Mouse (Mus musculus): Measurements from ENCODE around the gene Coro1b. TPM values are rescaled to one million over a fixed set of nuclear protein-coding genes. Genes with fewer than 3 reads are reported as not detected.
A peak's percentile ranks its signal among the peaks of the same experiment; 100 is the strongest.

Coro1b gene
- 237 and 239 TPM in 2 replicates for polyA plus RNA-seq (2015; fragmentation: Nextera tagmentation; extraction: Ambion mirVana)

GRCm38 (mm10) chr19:4148491-4148806, at the start of gene Coro1b:
Gene Coro1b (plus strand): TSS chr19:4148619.
- Histone ChIP-seq H3K9me3 (ENCODE audit: control insufficient read depth) (no peaks in the 10 kb centered on the region), H3K4me2 (replicated peaks; ENCODE audit: low read depth) (peak within 1 kb of the TSS; percentile 80), H3K9ac (ENCODE audit: low read depth, low read length) (peak within 1 kb of the TSS; percentile 95), H3K27ac (ENCODE audit: low read depth, low read length) (peak within 1 kb of the TSS; percentile 95), H3K4me1 (replicated peaks; ENCODE audit: control insufficient read depth, insufficient read depth, low read length) (peaks cover 9% of the 10 kb centered on the region; the same call in 1 of the 2 replicates), H3K36me3 (ENCODE audit: control insufficient read depth, insufficient read depth) (peaks cover 35% of the 10 kb centered on the region), H3K4me3 (ENCODE audit: low read depth, low read length) (peak within 1 kb of the TSS; percentile 84), H3K27me3 (replicated peaks; ENCODE audit: control insufficient read depth, insufficient read depth, low read length) (no peaks in the 10 kb centered on the region)
- under 1% methylated on average over 33 of the region's 33 CpGs for WGBS
- peak; percentile 85 for ATAC-seq
- no peak for TF ChIP-seq CTCF (IDR thresholded peaks at IDR 0.05; ENCODE audit: low read depth)

GRCm38 (mm10) chr19:4099056-4099455, 49.4 kb upstream of the Coro1b start:
- Histone ChIP-seq H3K4me2 (replicated peaks; ENCODE audit: low read depth) (peak overlapping the region; percentile 93), H3K4me1 (replicated peaks; ENCODE audit: control insufficient read depth, insufficient read depth, low read length) (peaks cover 3% of the 10 kb centered on the region; the same call in 1 of the 2 replicates), H3K27ac (ENCODE audit: low read depth, low read length) (peak overlapping the region; percentile 79), H3K4me3 (ENCODE audit: low read depth, low read length) (no peak overlapping the region), H3K36me3 (ENCODE audit: control insufficient read depth, insufficient read depth) (peaks cover 7% of the 10 kb centered on the region; the same call in 1 of the 2 replicates), H3K27me3 (replicated peaks; ENCODE audit: control insufficient read depth, insufficient read depth, low read length) (no peaks in the 10 kb centered on the region), H3K9ac (ENCODE audit: low read depth, low read length) (no peak overlapping the region), H3K9me3 (ENCODE audit: control insufficient read depth) (no peaks in the 10 kb centered on the region)
- 12% methylated on average over 9 of the region's 9 CpGs for WGBS
- ATAC-seq: peak; percentile 25; the same call in 1 of the 2 replicates
- TF ChIP-seq CTCF (IDR thresholded peaks at IDR 0.05; ENCODE audit: low read depth): peak; percentile 98

- peaks cover 14% of the 10 kb centered on the region; the same call in 1 of the 2 replicates for H3K36me3 ChIP-seq (ENCODE audit: control insufficient read depth, insufficient read depth)
- H3K9me3 ChIP-seq (ENCODE audit: control insufficient read depth): no peaks in the 10 kb centered on the region
- peak within 1 kb of the TSS; percentile 69 for H3K9ac ChIP-seq (ENCODE audit: low read depth, low read length)
- peaks cover 3% of the 10 kb centered on the region; the same call in 1 of the 2 replicates for H3K4me1 ChIP-seq (replicated peaks; ENCODE audit: control insufficient read depth, insufficient read depth, low read length)
- H3K4me2 ChIP-seq (replicated peaks; ENCODE audit: low read depth): peak within 1 kb of the TSS; percentile 93
- TF ChIP-seq CTCF (IDR thresholded peaks at IDR 0.05; ENCODE audit: low read depth): no peak
- H3K27ac ChIP-seq (ENCODE audit: low read depth, low read length): peak within 1 kb of the TSS; percentile 79
- WGBS: 1% methylated on average over 53 of the region's 53 CpGs
- H3K4me3 ChIP-seq (ENCODE audit: low read depth, low read length): peak within 1 kb of the TSS; percentile 54
- H3K27me3 ChIP-seq (replicated peaks; ENCODE audit: control insufficient read depth, insufficient read depth, low read length): no peaks in the 10 kb centered on the region
- ATAC-seq: no peak
These were observed 48.3 kb upstream of the Coro1b start, which contains the start of gene Pitpnm1 for GRCm38 (mm10) chr19:4099837-4100717. Gene Pitpnm1 (plus strand): TSS chr19:4099998.

- Histone ChIP-seq H3K4me2 (replicated peaks; ENCODE audit: low read depth) (peak overlapping the region; percentile 93), H3K9me3 (ENCODE audit: control insufficient read depth) (no peaks in the 10 kb centered on the region), H3K27me3 (replicated peaks; ENCODE audit: control insufficient read depth, insufficient read depth, low read length) (no peaks in the 10 kb centered on the region), H3K9ac (ENCODE audit: low read depth, low read length) (no peak overlapping the region; the same call in 1 of the 2 replicates), H3K4me3 (ENCODE audit: low read depth, low read length) (peak overlapping the region; percentile 54), H3K36me3 (ENCODE audit: control insufficient read depth, insufficient read depth) (peaks cover 21% of the 10 kb centered on the region), H3K4me1 (replicated peaks; ENCODE audit: control insufficient read depth, insufficient read depth, low read length) (peaks cover 3% of the 10 kb centered on the region; the same call in 1 of the 2 replicates), H3K27ac (ENCODE audit: low read depth, low read length) (no peak overlapping the region)
- WGBS: 4% methylated on average over 52 of the region's 52 CpGs
- TF ChIP-seq CTCF (IDR thresholded peaks at IDR 0.05; ENCODE audit: low read depth): no peak
- ATAC-seq: no peak
These were observed 47.6 kb upstream of the Coro1b start for GRCm38 (mm10) chr19:4100718-4101261.

GRCm38 (mm10) chr19:4101466-4101865, 47.0 kb upstream of the Coro1b start:
- H3K4me3 ChIP-seq (ENCODE audit: low read depth, low read length): no peak overlapping the region
- peak overlapping the region; percentile 93; the same call in 1 of the 2 replicates for H3K4me2 ChIP-seq (replicated peaks; ENCODE audit: low read depth)
- no peak for TF ChIP-seq CTCF (IDR thresholded peaks at IDR 0.05; ENCODE audit: low read depth)
- WGBS: 86% methylated on average over 6 of the region's 6 CpGs
- H3K27ac ChIP-seq (ENCODE audit: low read depth, low read length): no peak overlapping the region
- H3K9ac ChIP-seq (ENCODE audit: low read depth, low read length): no peak overlapping the region
- H3K4me1 ChIP-seq (replicated peaks; ENCODE audit: control insufficient read depth, insufficient read depth, low read length): peaks cover 2% of the 10 kb centered on the region; the same call in 1 of the 2 replicates
- H3K36me3 ChIP-seq (ENCODE audit: control insufficient read depth, insufficient read depth): peaks cover 21% of the 10 kb centered on the region
- ATAC-seq: no peak
- H3K9me3 ChIP-seq (ENCODE audit: control insufficient read depth): no peaks in the 10 kb centered on the region
- H3K27me3 ChIP-seq (replicated peaks; ENCODE audit: control insufficient read depth, insufficient read depth, low read length): no peaks in the 10 kb centered on the region

- H3K27ac ChIP-seq (ENCODE audit: low read depth, low read length): no peak overlapping the region
- WGBS: 88% methylated on average over 2 of the region's 2 CpGs
- no peaks in the 10 kb centered on the region for H3K27me3 ChIP-seq (replicated peaks; ENCODE audit: control insufficient read depth, insufficient read depth, low read length)
- no peak overlapping the region for H3K4me3 ChIP-seq (ENCODE audit: low read depth, low read length)
- H3K4me1 ChIP-seq (replicated peaks; ENCODE audit: control insufficient read depth, insufficient read depth, low read length): no peaks in the 10 kb centered on the region; the same call in 1 of the 2 replicates
- ATAC-seq: no peak
- H3K4me2 ChIP-seq (replicated peaks; ENCODE audit: low read depth): no peak overlapping the region
- peaks cover 25% of the 10 kb centered on the region for H3K36me3 ChIP-seq (ENCODE audit: control insufficient read depth, insufficient read depth)
- H3K9me3 ChIP-seq (ENCODE audit: control insufficient read depth): no peaks in the 10 kb centered on the region
- TF ChIP-seq CTCF (IDR thresholded peaks at IDR 0.05; ENCODE audit: low read depth): no peak
- H3K9ac ChIP-seq (ENCODE audit: low read depth, low read length): no peak overlapping the region
These were observed 46.4 kb upstream of the Coro1b start for GRCm38 (mm10) chr19:4102049-4102448.

Measured in intestine, postnatal 0 days (tissue).